Mouse (Mus musculus) left cerebral cortex, postnatal 10 days (tissue): ENCODE results near the gene Nrcam. TPM values are rescaled to one million over a fixed set of nuclear protein-coding genes. Genes with fewer than 3 reads are reported as not detected.

Experiments used
- DNase-seq, 2 experiments: peaks; one replicate each; pipeline ENCODE4 v3.0.0; 2021 to 2022; ENCODE audit warnings: low spot score in 2 of 2, mixed read lengths in 1 of 2; ENCODE audit errors: extremely low spot score in 1 of 2
- intact Hi-C: fragments of 180-260 bp; cut with DNase I; formaldehyde crosslinking; loops from one replicate; pipeline ENCODE4 v1.15.1; 2025
- total RNA-seq, 2 experiments: library from RNA; stranded (reverse); gene quantifications; 2 replicates each; pipeline ENCODE4 v1.2.3; 2021

Nrcam gene
- total RNA-seq, 2 experiments from 2014 or later = 453 to 458 TPM

- no peak for DNase-seq
- intact Hi-C loops = no loop called here
Observed at GRCm38 (mm10) chr12:44422154-44422866, 93.6 kb downstream of the Nrcam start.

- no peak for DNase-seq
- intact Hi-C loops = no loop called here
Observed at GRCm38 (mm10) chr12:44422867-44423255, 94.2 kb downstream of the Nrcam start.

GRCm38 (mm10) chr12:44424011-44424410, 95.3 kb downstream of the Nrcam start:
- no peak for DNase-seq

GRCm38 (mm10) chr12:44425040-44425439, 96.4 kb downstream of the Nrcam start:
- DNase-seq = no peak
- intact Hi-C loops = no loop called here

More at GRCm38 (mm10) chr12:44424011-44424410, 95.3 kb downstream of the Nrcam start:
- intact Hi-C loops = no loop called here

- no peak for DNase-seq
- intact Hi-C loops = no loop called here
Observed at GRCm38 (mm10) chr12:44430335-44430734, 101.7 kb downstream of the Nrcam start.

GRCm38 (mm10) chr12:44430996-44431395, 102.3 kb downstream of the Nrcam start:
- DNase-seq = peak; percentile 48 to 57
- intact Hi-C loops = no loop called here

GRCm38 (mm10) chr12:44432727-44433126, 104.0 kb downstream of the Nrcam start:
- intact Hi-C loops = no loop called here
- no peak for DNase-seq

GRCm38 (mm10) chr12:44437046-44437827, 108.6 kb downstream of the Nrcam start:
- no peak for DNase-seq

GRCm38 (mm10) chr12:44438884-44439283, 110.2 kb downstream of the Nrcam start:
- intact Hi-C loops = no loop called here
- DNase-seq = no peak

More at GRCm38 (mm10) chr12:44437046-44437827, 108.6 kb downstream of the Nrcam start:
- intact Hi-C loops = no loop called here

GRCm38 (mm10) chr12:44440230-44440629, 111.5 kb downstream of the Nrcam start:
- DNase-seq = no peak
- intact Hi-C loops = no loop called here

- no peak for DNase-seq
- intact Hi-C loops = no loop called here
Observed at GRCm38 (mm10) chr12:44450930-44451329, 122.2 kb downstream of the Nrcam start.

GRCm38 (mm10) chr12:44451742-44452141, 123.1 kb downstream of the Nrcam start:
- intact Hi-C loops = no loop called here
- DNase-seq = no peak

GRCm38 (mm10) chr12:44453791-44454190, 125.1 kb downstream of the Nrcam start:
- intact Hi-C loops = no loop called here
- DNase-seq = no peak

GRCm38 (mm10) chr12:44457961-44458360, 129.3 kb downstream of the Nrcam start:
- DNase-seq = no peak
- intact Hi-C loops = no loop called here

GRCm38 (mm10) chr12:44462436-44462835, 133.8 kb downstream of the Nrcam start:
- intact Hi-C loops = no loop called here
- no peak for DNase-seq

- intact Hi-C loops = no loop called here
- DNase-seq = no peak
Observed at GRCm38 (mm10) chr12:44462976-44463375, 134.3 kb downstream of the Nrcam start.

- DNase-seq = no peak
- intact Hi-C loops = no loop called here
Observed at GRCm38 (mm10) chr12:44471073-44471472, 142.4 kb downstream of the Nrcam start.

GRCm38 (mm10) chr12:44475355-44475754, 146.7 kb downstream of the Nrcam start:
- intact Hi-C loops = no loop called here
- no peak for DNase-seq

- DNase-seq = no peak
- intact Hi-C loops = no loop called here
Observed at GRCm38 (mm10) chr12:44479260-44480030, 150.8 kb downstream of the Nrcam start.
